In genomic region chr2:103293214-103293613, GRCm38 (mm10) we compare ENCODE assay signal across 19 mouse cellular contexts. TPM values are rescaled to one million over a fixed set of nuclear protein-coding genes. Genes with fewer than 3 reads are reported as not detected.
"Had no signal": no experiment of that assay in that cellular context is flagged by ENCODE, and none has a peak within 500 bp of the region (broad histone marks: within the 10 kb centered on the region; RNA-seq: fewer than 3 reads in every experiment).

No protein-coding gene starts in this region.

- H3K4me3 ChIP-seq: layer of hippocampus, adult 2 months; limb, embryonic 10.5 days; limb, embryonic 13.5 days; liver, embryonic 12.5 days; liver, embryonic 15.5 days; lung, embryonic 15.5 days; megakaryocyte, embryonic 14.5 days; midbrain, embryonic 10.5 days; midbrain, embryonic 13.5 days; neural tube, embryonic 12.5 days; neural tube, embryonic 15.5 days had no signal

- H3K27ac ChIP-seq: layer of hippocampus, adult 2 months; limb, embryonic 10.5 days; limb, embryonic 13.5 days; liver, embryonic 12.5 days; liver, embryonic 15.5 days; lung, embryonic 15.5 days; midbrain, embryonic 10.5 days; midbrain, embryonic 13.5 days; neural tube, embryonic 12.5 days; neural tube, embryonic 15.5 days had no signal

- H3K36me3 ChIP-seq: limb, embryonic 10.5 days; limb, embryonic 13.5 days; liver, embryonic 12.5 days; liver, embryonic 15.5 days; lung, embryonic 15.5 days; midbrain, embryonic 10.5 days; midbrain, embryonic 13.5 days; neural tube, embryonic 12.5 days; neural tube, embryonic 15.5 days had no signal

- H3K27me3 ChIP-seq: liver, embryonic 15.5 days; lung, embryonic 15.5 days; midbrain, embryonic 13.5 days; neural tube, embryonic 12.5 days; neural tube, embryonic 15.5 days had no signal

- H3K4me2 ChIP-seq: limb, embryonic 13.5 days; liver, embryonic 12.5 days; liver, embryonic 15.5 days; lung, embryonic 15.5 days; midbrain, embryonic 13.5 days; neural tube, embryonic 12.5 days; neural tube, embryonic 15.5 days had no signal

- DNase-seq: layer of hippocampus, adult 9-11 months; liver; lung, adult 18-20 months; lung, postnatal 10 days; lung, postnatal 36 days; retina, postnatal 1 day; thymus, adult 18-20 months; thymus, postnatal 36 days had no signal

- H3K4me1 ChIP-seq: megakaryocyte, embryonic 14.5 days; midbrain, embryonic 13.5 days; neural tube, embryonic 12.5 days had no signal

- ATAC-seq: liver, embryonic 12.5 days; midbrain, embryonic 13.5 days had no signal

- H3K9me3 ChIP-seq: limb, embryonic 10.5 days; limb, embryonic 13.5 days; liver, embryonic 12.5 days; liver, embryonic 15.5 days; lung, embryonic 15.5 days; megakaryocyte, embryonic 14.5 days; midbrain, embryonic 10.5 days; midbrain, embryonic 13.5 days; neural tube, embryonic 12.5 days; neural tube, embryonic 15.5 days had no signal

- H3K9ac ChIP-seq: limb, embryonic 13.5 days; liver, embryonic 12.5 days; liver, embryonic 15.5 days; lung, embryonic 15.5 days; midbrain, embryonic 13.5 days; neural tube, embryonic 12.5 days; neural tube, embryonic 15.5 days had no signal

RNA-seq across cellular contexts. Expression of gene Ehf, which starts 9.9 kb away (rescaled TPM):
- polyA plus RNA-seq: midbrain, embryonic 10.5 days; neural tube, embryonic 12.5 days; neural tube, embryonic 15.5 days had no signal
